Mouse (Mus musculus) small intestine, adult 2 months (tissue): ENCODE data around the gene Arhgap1.

Experiments used
- CTCF ChIP-seq: fragments of 200-500 bp; IDR thresholded peaks from 2 replicates; pipeline ENCODE4 v1.5.1; 2012; ENCODE audit warnings: low read depth, mild to moderate bottlenecking, control low read depth, inconsistent platforms, low read length, moderate library complexity, mixed read lengths; ENCODE audit not compliant: insufficient replicate concordance, insufficient read length; ENCODE audit errors: extremely low read depth
- POLR2A ChIP-seq: fragments of 200-500 bp; IDR thresholded peaks from 2 replicates; pipeline ENCODE4 v1.6.1; 2012; ENCODE audit warnings: low read depth, mild to moderate bottlenecking, control low read depth, inconsistent platforms, low read length, moderate library complexity

DNA sequence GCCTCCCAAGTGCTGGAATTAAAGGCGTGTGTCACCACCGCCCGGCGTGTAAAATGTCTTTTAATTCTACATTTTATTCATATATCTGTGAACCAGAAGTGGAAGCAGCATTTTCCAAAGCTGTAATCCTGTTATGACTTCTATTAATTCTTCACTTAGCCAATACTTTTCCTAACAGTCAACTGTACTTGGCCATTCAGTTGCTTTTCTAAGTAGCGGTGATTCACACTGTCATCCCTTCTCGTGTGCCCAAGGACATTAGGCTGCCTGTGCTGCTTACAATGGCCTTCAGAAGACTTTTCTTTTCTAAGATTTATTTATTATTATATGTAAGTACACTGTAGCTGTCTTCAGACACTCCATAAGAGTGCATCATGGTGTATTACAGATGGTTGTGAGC is 58.7 kb downstream of the Arhgap1 start:
- TF ChIP-seq CTCF (no peak), POLR2A (no peak)
